In genomic region chr2:180259826-180260609, GRCm38 (mm10) we compare ENCODE assay signal across 2 mouse cellular contexts.
TF ChIP-seq lines count a peak whose summit lies in the region.

No protein-coding gene starts in this region.

TF ChIP-seq in CH12.LX, 34 proteins besides CTCF, POLR2A, EP300 and RAD21:
- TF ChIP-seq POLR2AphosphoS2 (IDR thresholded peaks at IDR 0.05; ENCODE audit: low read depth, low read length), result peak; percentile 1; the same call in 1 of the 2 replicates

TF ChIP-seq in ES-E14, 5 proteins besides CTCF, POLR2A, EP300 and RAD21:
- TF ChIP-seq CHD2 (IDR thresholded peaks at IDR 0.05; ENCODE audit: low read depth, low read length), result 0 out of 2 replicates have a peak, but pooled peaks have one; percentile 13
